Mouse (Mus musculus) lung, adult 2 months (tissue): Measurements from ENCODE around the gene A930018P22Rik.
"Not testable (repeated sequence)": the region's sequence is repeated elsewhere in the genome, so short reads cannot be mapped to it uniquely, and the experiment has no call there.

Experiments
- CTCF ChIP-seq: fragments of 200-500 bp; IDR thresholded peaks from 2 replicates; pipeline ENCODE4 v1.5.1; 2011; ENCODE audit warnings: mild to moderate bottlenecking, low read length, control low read depth; ENCODE audit not compliant: insufficient read depth
- POLR2A ChIP-seq: fragments of 200-500 bp; IDR thresholded peaks from 2 replicates; pipeline ENCODE4 v1.6.1; 2011; ENCODE audit warnings: low read depth, mild to moderate bottlenecking, control low read depth, low read length, borderline replicate concordance; ENCODE audit errors: extremely low read depth

GRCm38 (mm10) chr2:104111170-104111797 is 11.3 kb upstream of the A930018P22Rik start:
- not testable (repeated sequence) for TF ChIP-seq CTCF, POLR2A
